Mouse (Mus musculus): ENCODE results near the gene Pxk.
A peak's percentile ranks its signal among the peaks of the same experiment; 100 is the strongest.

Pxk gene

GRCm38 (mm10) chr14:8097978-8098686, at the start of gene Pxk:
TSS of gene Pxk (plus strand) at chr14:8098211.
- peak; percentile 67 for DNase-seq (ENCODE audit: low spot score)

- DNase-seq (ENCODE audit: low spot score): no peak
Measured at GRCm38 (mm10) chr14:8049334-8049733, 48.7 kb upstream of the Pxk start.

- DNase-seq (ENCODE audit: low spot score): no peak
Measured at GRCm38 (mm10) chr14:8051869-8052268, 46.1 kb upstream of the Pxk start.

- no peak for DNase-seq (ENCODE audit: low spot score)
Measured at GRCm38 (mm10) chr14:8052661-8053060, 45.4 kb upstream of the Pxk start.

- no peak for DNase-seq (ENCODE audit: low spot score)
Measured at GRCm38 (mm10) chr14:8054310-8055102, 43.5 kb upstream of the Pxk start.

GRCm38 (mm10) chr14:8056076-8056475, 41.9 kb upstream of the Pxk start:
- no peak for DNase-seq (ENCODE audit: low spot score)

- DNase-seq (ENCODE audit: low spot score): no peak
Measured at GRCm38 (mm10) chr14:8059938-8060337, 38.1 kb upstream of the Pxk start.

GRCm38 (mm10) chr14:8062076-8062475, 35.9 kb upstream of the Pxk start:
- DNase-seq (ENCODE audit: low spot score): no peak

- no peak for DNase-seq (ENCODE audit: low spot score)
Measured at GRCm38 (mm10) chr14:8062537-8063301, 35.3 kb upstream of the Pxk start.

- DNase-seq (ENCODE audit: low spot score): no peak
Measured at GRCm38 (mm10) chr14:8063835-8064785, 33.9 kb upstream of the Pxk start.

- DNase-seq (ENCODE audit: low spot score): peak; percentile 85
Measured at GRCm38 (mm10) chr14:8080165-8080679, 17.8 kb upstream of the Pxk start, which contains the start of gene Rpp14. TSS of gene Rpp14 (plus strand) at chr14:8080367.

GRCm38 (mm10) chr14:8080718-8081117, 17.3 kb upstream of the Pxk start:
- no peak for DNase-seq (ENCODE audit: low spot score)

GRCm38 (mm10) chr14:8082949-8083348, 15.1 kb upstream of the Pxk start:
- no peak for DNase-seq (ENCODE audit: low spot score)

GRCm38 (mm10) chr14:8089016-8089415, 9.0 kb upstream of the Pxk start:
- no peak for DNase-seq (ENCODE audit: low spot score)

- no peak for DNase-seq (ENCODE audit: low spot score)
Measured at GRCm38 (mm10) chr14:8092573-8092972, 5.4 kb upstream of the Pxk start.

- no peak for DNase-seq (ENCODE audit: low spot score)
Measured at GRCm38 (mm10) chr14:8093427-8093826, 4.6 kb upstream of the Pxk start.

- no peak for DNase-seq (ENCODE audit: low spot score)
Measured at GRCm38 (mm10) chr14:8094931-8095561, 3.0 kb upstream of the Pxk start.

- DNase-seq (ENCODE audit: low spot score): no peak
Measured at GRCm38 (mm10) chr14:8095562-8095950, 2.5 kb upstream of the Pxk start.

- DNase-seq (ENCODE audit: low spot score): no peak
Measured at GRCm38 (mm10) chr14:8098687-8098995, 630 bp downstream of the Pxk start.

- DNase-seq (ENCODE audit: low spot score): no peak
Measured at GRCm38 (mm10) chr14:8099561-8100021, 1.6 kb downstream of the Pxk start.

- no peak for DNase-seq (ENCODE audit: low spot score)
Measured at GRCm38 (mm10) chr14:8101886-8102285, 3.9 kb downstream of the Pxk start.
